Mouse (Mus musculus): ENCODE data around the gene 2210407C18Rik. TPM values are rescaled to one million over a fixed set of nuclear protein-coding genes. Genes with fewer than 3 reads are reported as not detected.

2210407C18Rik gene
- polyA plus RNA-seq (2015; fragmentation: Nextera tagmentation; extraction: Ambion mirVana), result 2.0 TPM in 1 of 2 replicates, not detected in the other

DNA sequence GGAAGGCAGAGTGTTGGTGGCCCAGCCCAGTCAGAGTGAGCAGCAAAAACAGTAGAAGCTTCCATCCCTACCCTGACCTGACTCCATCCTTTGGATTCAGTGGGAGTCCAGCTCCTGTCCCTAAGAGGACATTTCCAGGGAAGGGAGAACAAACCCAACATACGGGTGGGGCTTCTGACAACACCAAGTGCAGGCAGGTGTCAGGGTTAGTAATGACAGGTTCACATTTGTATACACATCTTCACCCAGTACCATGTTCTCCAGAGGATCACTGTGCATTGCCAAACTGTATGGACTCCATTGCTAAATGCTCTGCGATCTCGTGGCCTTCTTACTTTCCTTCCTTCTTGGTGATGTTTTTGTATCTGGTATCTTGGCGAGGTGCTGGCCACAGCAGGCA lies at the start of gene 2210407C18Rik:
TSS of gene 2210407C18Rik (minus strand) at position 101 of the 400 bp plus-strand sequence.

DNA sequence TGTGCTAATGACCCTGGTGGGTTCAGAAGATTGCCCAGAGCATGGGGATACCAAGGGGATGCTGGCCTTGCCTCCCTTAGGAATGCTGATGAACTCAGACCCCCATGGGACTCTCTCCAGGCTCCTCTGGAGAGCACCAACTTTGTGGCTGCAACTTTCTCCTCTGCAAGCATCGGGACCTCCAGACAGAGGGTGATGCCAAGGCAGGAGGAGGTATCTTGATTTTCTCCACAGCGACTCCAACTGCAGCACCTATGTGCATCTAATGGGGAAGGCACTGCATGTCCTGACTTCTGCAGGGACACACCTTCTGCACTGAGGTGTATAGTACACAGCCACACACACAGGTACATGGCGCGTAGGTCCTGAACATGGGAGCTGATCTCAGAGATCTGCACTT lies 42.7 kb upstream of the 2210407C18Rik start, which contains the start of gene Olfr322:
TSS of gene Olfr322 (plus strand) at position 187 of the 400 bp plus-strand sequence.

DNA sequence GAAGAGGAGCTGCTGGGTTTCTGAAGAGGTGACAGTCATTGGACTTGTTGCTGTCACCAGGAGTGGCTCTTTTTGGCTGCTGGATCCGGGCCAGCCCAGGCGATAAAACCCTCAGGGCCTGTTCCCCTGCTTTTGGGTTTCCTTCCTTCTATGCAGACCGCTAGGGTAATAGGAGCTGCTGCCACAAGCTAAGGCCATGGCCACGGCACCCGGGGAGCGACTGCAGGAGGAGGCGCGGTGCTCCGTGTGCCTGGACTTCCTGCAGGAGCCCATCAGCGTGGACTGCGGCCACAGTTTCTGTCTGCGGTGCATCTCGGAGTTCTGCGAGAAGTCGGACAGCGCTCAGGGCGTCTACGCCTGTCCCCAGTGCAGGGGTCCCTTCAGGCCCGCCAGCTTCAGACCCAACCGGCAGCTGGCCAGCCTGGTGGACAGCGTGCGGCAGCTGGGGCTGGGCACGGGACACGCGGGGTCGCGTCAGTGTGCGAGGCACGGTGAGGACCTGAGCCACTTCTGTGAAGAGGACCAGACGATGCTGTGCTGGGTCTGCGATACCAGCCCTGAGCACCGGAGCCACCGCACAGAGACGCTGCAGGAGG lies 24.5 kb upstream of the 2210407C18Rik start, which contains the start of gene Trim58:
TSS of gene Trim58 (plus strand) at position 194 of the 596 bp plus-strand sequence.

DNA sequence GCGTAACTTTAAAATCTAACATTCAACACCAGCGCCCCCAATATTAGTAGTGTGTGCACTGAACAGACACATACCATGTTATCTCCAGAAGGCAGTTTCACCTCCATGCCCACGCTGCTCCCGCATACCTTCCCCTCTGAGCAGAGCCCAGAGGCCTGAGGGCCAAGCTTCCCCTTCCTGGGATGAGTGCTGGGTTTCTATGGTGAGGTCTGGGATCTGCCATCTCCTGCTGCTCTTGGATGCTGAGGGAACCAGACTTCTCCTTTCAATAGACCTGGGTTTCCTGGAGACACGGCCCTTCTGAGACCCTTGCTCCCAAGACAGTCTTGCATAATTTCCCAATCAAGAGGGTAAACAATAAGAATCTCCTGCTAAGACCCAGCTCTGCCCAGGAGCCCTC lies 14.5 kb upstream of the 2210407C18Rik start, which contains the start of gene Olfr323:
TSS of gene Olfr323 (minus strand) at position 101 of the 400 bp plus-strand sequence.

DNA sequence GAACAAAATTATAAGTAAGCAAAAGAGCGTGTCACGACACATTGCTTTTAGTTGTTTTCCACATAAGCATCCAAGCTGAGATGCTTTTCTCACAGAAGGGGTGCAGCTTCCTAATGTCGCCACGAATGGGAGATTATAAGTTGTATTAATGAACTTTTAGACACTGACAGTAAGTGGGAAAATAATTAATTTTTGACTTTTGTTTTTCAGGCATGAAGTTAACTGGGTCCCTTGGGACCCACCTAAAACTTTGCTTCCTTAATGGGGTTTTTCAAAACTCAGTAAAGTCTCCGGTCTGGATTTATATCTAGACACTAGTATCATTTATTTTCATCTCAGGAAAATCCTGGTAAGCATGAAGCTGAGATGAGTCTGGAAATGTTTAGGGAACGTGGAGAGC lies 21.1 kb downstream of the 2210407C18Rik start, which contains the start of gene Olfr324:
TSS of gene Olfr324 (plus strand) at position 301 of the 400 bp plus-strand sequence.

DNA sequence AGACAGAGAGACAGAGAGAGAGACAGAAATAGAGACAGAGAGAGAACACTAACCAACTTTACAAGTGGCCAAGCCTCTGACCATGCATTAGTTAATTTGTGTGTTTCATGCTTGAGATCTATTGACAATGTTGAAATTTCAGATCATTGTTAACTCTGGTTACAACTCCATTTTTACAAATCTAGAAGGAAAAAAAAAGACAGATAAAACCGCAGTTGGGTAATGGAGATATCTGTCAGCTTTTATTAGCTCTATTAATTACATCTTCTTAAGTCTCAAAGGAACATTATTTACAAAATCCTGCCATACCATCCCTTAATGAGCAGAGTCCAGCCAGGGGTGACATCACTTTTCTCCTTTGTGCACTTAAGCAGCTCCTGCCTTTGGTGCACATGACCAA lies 38.4 kb downstream of the 2210407C18Rik start, which contains the start of gene Olfr325:
TSS of gene Olfr325 (plus strand) at position 301 of the 400 bp plus-strand sequence.

DNA sequence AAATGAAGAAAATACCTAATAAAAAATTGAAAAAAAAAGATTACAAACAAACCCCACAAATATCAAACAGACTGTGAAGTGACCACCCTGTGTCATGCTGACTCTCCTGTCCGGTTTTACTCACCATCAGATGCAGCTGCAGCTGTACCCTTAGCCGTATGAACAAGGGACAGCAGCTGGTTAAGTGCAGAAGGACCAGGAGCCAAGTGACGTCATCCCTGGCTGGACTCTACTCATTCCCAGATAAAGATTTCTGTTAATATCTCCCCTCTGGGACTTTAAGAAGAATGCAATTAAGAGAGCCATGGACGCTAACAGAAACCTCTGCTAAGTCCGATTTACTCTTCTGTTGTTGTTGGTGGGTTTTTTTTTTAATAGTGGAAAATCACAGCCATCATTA lies 45.5 kb downstream of the 2210407C18Rik start, which contains the start of gene Olfr224:
TSS of gene Olfr224 (minus strand) at position 149 of the 400 bp plus-strand sequence.

Other genes starting within 250 kb of the 2210407C18Rik start
- 0.40 and 6.4 TPM in 2 replicates for gene Lypd8, start 237.0 kb downstream of the 2210407C18Rik start, polyA plus RNA-seq (2015; fragmentation: Nextera tagmentation; extraction: Ambion mirVana)
- not detected in 2 replicates for gene 1810065E05Rik, start 195.0 kb downstream of the 2210407C18Rik start, polyA plus RNA-seq (2015; fragmentation: Nextera tagmentation; extraction: Ambion mirVana)
- gene Gm12253, start 183.5 kb downstream of the 2210407C18Rik start, polyA plus RNA-seq (2015; fragmentation: Nextera tagmentation; extraction: Ambion mirVana), result not detected in 2 replicates
- not detected in 2 replicates for gene Lypd9, start 163.2 kb downstream of the 2210407C18Rik start, polyA plus RNA-seq (2015; fragmentation: Nextera tagmentation; extraction: Ambion mirVana)
- gene Olfr30, start 153.8 kb downstream of the 2210407C18Rik start, polyA plus RNA-seq (2015; fragmentation: Nextera tagmentation; extraction: Ambion mirVana), result not detected in 2 replicates
- not detected in 2 replicates for gene Olfr332, start 123.5 kb downstream of the 2210407C18Rik start, polyA plus RNA-seq (2015; fragmentation: Nextera tagmentation; extraction: Ambion mirVana)
- not detected in 2 replicates for gene Olfr331, start 113.5 kb downstream of the 2210407C18Rik start, polyA plus RNA-seq (2015; fragmentation: Nextera tagmentation; extraction: Ambion mirVana)
- gene Olfr330, start 81.2 kb downstream of the 2210407C18Rik start, polyA plus RNA-seq (2015; fragmentation: Nextera tagmentation; extraction: Ambion mirVana), result 1.7 and 4.9 TPM in 2 replicates
- 0.28 and 2.0 TPM in 2 replicates for gene Olfr329-ps, start 69.7 kb downstream of the 2210407C18Rik start, polyA plus RNA-seq (2015; fragmentation: Nextera tagmentation; extraction: Ambion mirVana)
- gene Olfr328, start 60.4 kb downstream of the 2210407C18Rik start, polyA plus RNA-seq (2015; fragmentation: Nextera tagmentation; extraction: Ambion mirVana), result 0.24 and 0.77 TPM in 2 replicates
- 0.25 TPM in 1 of 2 replicates, not detected in the other for gene Olfr224, start 45.5 kb downstream of the 2210407C18Rik start, polyA plus RNA-seq (2015; fragmentation: Nextera tagmentation; extraction: Ambion mirVana)
- 0.20 TPM in 1 of 2 replicates, not detected in the other for gene Olfr325, start 38.3 kb downstream of the 2210407C18Rik start, polyA plus RNA-seq (2015; fragmentation: Nextera tagmentation; extraction: Ambion mirVana)
- not detected in 2 replicates for gene Olfr324, start 21.0 kb downstream of the 2210407C18Rik start, polyA plus RNA-seq (2015; fragmentation: Nextera tagmentation; extraction: Ambion mirVana)
- gene Olfr323, start 14.4 kb upstream of the 2210407C18Rik start, polyA plus RNA-seq (2015; fragmentation: Nextera tagmentation; extraction: Ambion mirVana), result not detected in 2 replicates
- 0.20 and 1.0 TPM in 2 replicates for gene Trim58, start 24.4 kb upstream of the 2210407C18Rik start, polyA plus RNA-seq (2015; fragmentation: Nextera tagmentation; extraction: Ambion mirVana)
- not detected in 2 replicates for gene Olfr322, start 42.7 kb upstream of the 2210407C18Rik start, polyA plus RNA-seq (2015; fragmentation: Nextera tagmentation; extraction: Ambion mirVana)
- not detected in 2 replicates for gene Olfr320, start 65.0 kb upstream of the 2210407C18Rik start, polyA plus RNA-seq (2015; fragmentation: Nextera tagmentation; extraction: Ambion mirVana)
- gene Olfr319, start 83.1 kb upstream of the 2210407C18Rik start, polyA plus RNA-seq (2015; fragmentation: Nextera tagmentation; extraction: Ambion mirVana), result not detected in 2 replicates
- gene Olfr318, start 107.9 kb upstream of the 2210407C18Rik start, polyA plus RNA-seq (2015; fragmentation: Nextera tagmentation; extraction: Ambion mirVana), result not detected in 2 replicates
- gene Olfr317, start 123.1 kb upstream of the 2210407C18Rik start, polyA plus RNA-seq (2015; fragmentation: Nextera tagmentation; extraction: Ambion mirVana), result not detected in 2 replicates
- not detected in 2 replicates for gene Olfr316, start 136.7 kb upstream of the 2210407C18Rik start, polyA plus RNA-seq (2015; fragmentation: Nextera tagmentation; extraction: Ambion mirVana)
- gene Olfr315, start 157.1 kb upstream of the 2210407C18Rik start, polyA plus RNA-seq (2015; fragmentation: Nextera tagmentation; extraction: Ambion mirVana), result not detected in 2 replicates
- gene Olfr314, start 166.9 kb upstream of the 2210407C18Rik start, polyA plus RNA-seq (2015; fragmentation: Nextera tagmentation; extraction: Ambion mirVana), result not detected in 2 replicates
- gene Fam183b, start 185.9 kb upstream of the 2210407C18Rik start, polyA plus RNA-seq (2015; fragmentation: Nextera tagmentation; extraction: Ambion mirVana), result 20.7 and 23.2 TPM in 2 replicates
- not detected in 2 replicates for gene Olfr313, start 198.9 kb upstream of the 2210407C18Rik start, polyA plus RNA-seq (2015; fragmentation: Nextera tagmentation; extraction: Ambion mirVana)
- gene Olfr312, start 213.2 kb upstream of the 2210407C18Rik start, polyA plus RNA-seq (2015; fragmentation: Nextera tagmentation; extraction: Ambion mirVana), result not detected in 2 replicates
- gene Olfr311, start 223.2 kb upstream of the 2210407C18Rik start, polyA plus RNA-seq (2015; fragmentation: Nextera tagmentation; extraction: Ambion mirVana), result not detected in 2 replicates
- 4.3 and 5.0 TPM in 2 replicates for gene Gm12258, start 231.1 kb upstream of the 2210407C18Rik start, polyA plus RNA-seq (2015; fragmentation: Nextera tagmentation; extraction: Ambion mirVana)